Mouse (Mus musculus): ENCODE data around the gene A730009L09Rik. TPM values are rescaled to one million over a fixed set of nuclear protein-coding genes. Genes with fewer than 3 reads are reported as not detected.

A730009L09Rik gene
- polyA plus RNA-seq, 1 experiment = not detected

DNA sequence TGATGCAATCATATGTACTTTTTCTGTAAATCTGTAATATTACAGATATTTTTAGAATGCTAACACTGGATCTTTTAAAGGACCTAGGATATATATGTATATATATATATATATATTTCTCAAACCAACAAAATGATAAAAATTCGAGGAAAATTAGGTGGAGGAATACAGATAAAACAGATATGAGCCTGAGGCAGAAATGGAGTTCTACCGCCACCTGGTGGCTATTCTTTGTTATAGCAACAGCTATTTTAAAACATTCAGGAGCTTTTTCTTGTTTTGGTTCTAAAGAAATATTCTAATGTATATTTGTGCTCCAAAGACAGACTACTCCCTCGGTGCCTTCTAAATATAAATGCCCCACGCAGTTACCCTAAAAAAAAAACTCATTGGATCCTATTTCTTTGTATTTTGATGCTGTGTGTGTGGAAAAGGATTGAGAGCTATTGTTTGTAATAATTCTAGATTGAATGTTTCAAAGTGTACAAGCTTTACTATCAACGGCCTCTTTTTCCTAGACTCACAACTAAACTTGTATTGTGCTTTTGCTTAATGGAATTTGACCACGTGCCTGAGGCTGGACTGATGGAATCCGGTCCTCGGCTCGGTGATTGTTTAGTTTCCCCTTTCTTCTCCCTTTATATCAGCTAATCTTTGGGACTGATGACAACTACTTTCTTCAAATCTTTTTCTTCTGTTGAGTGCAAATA is 44.8 kb downstream of the A730009L09Rik start:
- no peaks in the 10 kb centered on the region for H3K79me2 ChIP-seq (ENCODE audit: control insufficient read depth, insufficient read depth)
- H3K4me2 ChIP-seq (ENCODE audit: low read depth) = no peak overlapping the region
- H3K4me3 ChIP-seq = no peak overlapping the region
- no peaks in the 10 kb centered on the region for H3K36me3 ChIP-seq (ENCODE audit: control insufficient read depth, insufficient read depth)
- H3ac ChIP-seq (ENCODE audit: control insufficient read depth, insufficient read length) = no peak overlapping the region
- no peak for TF ChIP-seq TCF12 (IDR thresholded peaks at IDR 0.05; ENCODE audit: insufficient read depth, poor library complexity, severe bottlenecking)
- TF ChIP-seq SRF (IDR thresholded peaks at IDR 0.05; ENCODE audit: control insufficient read depth, insufficient read length, low read depth) = no peak
- no peak for TF ChIP-seq E2F4 (IDR thresholded peaks at IDR 0.05; ENCODE audit: insufficient read depth)
- TF ChIP-seq POLR2A (IDR thresholded peaks at IDR 0.05; ENCODE audit: insufficient read length, low read depth) = no peak
- TF ChIP-seq MAX (IDR thresholded peaks at IDR 0.05; ENCODE audit: low read depth) = no peak
- TF ChIP-seq USF1 (IDR thresholded peaks at IDR 0.05; ENCODE audit: low read depth) = no peak
- no peak for TF ChIP-seq POLR2AphosphoS2 (IDR thresholded peaks at IDR 0.05; ENCODE audit: insufficient read length, low read depth)
- no peaks in the 10 kb centered on the region for H3K27me3 ChIP-seq (ENCODE audit: control insufficient read depth, insufficient read depth, insufficient read length)

DNA sequence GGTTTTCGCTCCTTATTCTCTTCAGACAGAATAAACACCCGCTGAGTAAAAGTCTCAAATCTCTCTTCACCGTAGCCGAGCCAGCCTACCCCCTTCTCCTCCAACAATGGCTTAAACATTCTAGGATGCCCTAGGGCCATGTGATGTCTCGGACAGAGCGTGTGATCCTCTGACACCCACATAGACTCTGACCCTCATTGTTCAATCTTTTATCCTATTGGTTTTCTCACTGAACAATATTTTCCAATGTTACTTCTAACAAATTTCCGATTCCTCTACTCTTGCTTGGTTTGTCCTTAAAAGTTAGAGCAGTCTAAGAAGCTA is 45.3 kb downstream of the A730009L09Rik start:
- Histone ChIP-seq H3K79me2 (ENCODE audit: control insufficient read depth, insufficient read depth) (no peaks in the 10 kb centered on the region), H3K27me3 (ENCODE audit: control insufficient read depth, insufficient read depth, insufficient read length) (no peaks in the 10 kb centered on the region), H3K4me3 (no peak overlapping the region), H3ac (ENCODE audit: control insufficient read depth, insufficient read length) (no peak overlapping the region), H3K4me2 (ENCODE audit: low read depth) (no peak overlapping the region), H3K36me3 (ENCODE audit: control insufficient read depth, insufficient read depth) (no peaks in the 10 kb centered on the region)
- TF ChIP-seq MAX (IDR thresholded peaks at IDR 0.05; ENCODE audit: low read depth) (no peak), REST (IDR thresholded peaks at IDR 0.05; ENCODE audit: insufficient read depth, insufficient read length) (no peak), TCF3 (IDR thresholded peaks at IDR 0.05; ENCODE audit: insufficient read length, low read depth) (no peak), TCF12 (IDR thresholded peaks at IDR 0.05; ENCODE audit: insufficient read depth, poor library complexity, severe bottlenecking) (no peak), E2F4 (IDR thresholded peaks at IDR 0.05; ENCODE audit: insufficient read depth) (no peak), POLR2A (IDR thresholded peaks at IDR 0.05; ENCODE audit: insufficient read length, low read depth) (no peak), MYOD1 (IDR thresholded peaks at IDR 0.05; ENCODE audit: control insufficient read depth in 1 of 3, insufficient read length in 2 of 3, low read depth in 2 of 3) (no peak), CEBPB (IDR thresholded peaks at IDR 0.05; ENCODE audit: insufficient read depth, poor library complexity, severe bottlenecking) (no peak), SRF (IDR thresholded peaks at IDR 0.05; ENCODE audit: control insufficient read depth, insufficient read length, low read depth) (no peak), USF1 (IDR thresholded peaks at IDR 0.05; ENCODE audit: low read depth) (no peak), POLR2AphosphoS2 (IDR thresholded peaks at IDR 0.05; ENCODE audit: insufficient read length, low read depth) (no peak), MYOG (IDR thresholded peaks at IDR 0.05; ENCODE audit: control insufficient read depth in 1 of 3, insufficient read depth in 1 of 3, insufficient read length in 2 of 3, low read depth in 2 of 3) (no peak)

Other genes with a start within 250 kb of the A730009L09Rik start
- 36.6 TPM for gene Mrpl39, start 220.6 kb downstream of the A730009L09Rik start, polyA plus RNA-seq (2012; fragmentation: generic; extraction: Trizol)